Mouse (Mus musculus) adrenal gland, adult 18-20 months (tissue): ENCODE data around the gene Ankrd24. TPM values are rescaled to one million over a fixed set of nuclear protein-coding genes. Genes with fewer than 3 reads are reported as not detected.

Source experiments
- DNase-seq, 2 experiments: peaks; one replicate each; pipeline ENCODE4 v3.0.0; 2021 to 2022; ENCODE audit warnings: low spot score in 2 of 2
- total RNA-seq, 2 experiments: library from RNA; stranded (reverse); gene quantifications; 1 replicate in 1 of 2; 2 replicates in 1 of 2; pipeline ENCODE4 v1.2.3; 2021

Ankrd24 gene
- total RNA-seq, 2 experiments from 2014 or later = 20.6 to 21.6 TPM

DNA sequence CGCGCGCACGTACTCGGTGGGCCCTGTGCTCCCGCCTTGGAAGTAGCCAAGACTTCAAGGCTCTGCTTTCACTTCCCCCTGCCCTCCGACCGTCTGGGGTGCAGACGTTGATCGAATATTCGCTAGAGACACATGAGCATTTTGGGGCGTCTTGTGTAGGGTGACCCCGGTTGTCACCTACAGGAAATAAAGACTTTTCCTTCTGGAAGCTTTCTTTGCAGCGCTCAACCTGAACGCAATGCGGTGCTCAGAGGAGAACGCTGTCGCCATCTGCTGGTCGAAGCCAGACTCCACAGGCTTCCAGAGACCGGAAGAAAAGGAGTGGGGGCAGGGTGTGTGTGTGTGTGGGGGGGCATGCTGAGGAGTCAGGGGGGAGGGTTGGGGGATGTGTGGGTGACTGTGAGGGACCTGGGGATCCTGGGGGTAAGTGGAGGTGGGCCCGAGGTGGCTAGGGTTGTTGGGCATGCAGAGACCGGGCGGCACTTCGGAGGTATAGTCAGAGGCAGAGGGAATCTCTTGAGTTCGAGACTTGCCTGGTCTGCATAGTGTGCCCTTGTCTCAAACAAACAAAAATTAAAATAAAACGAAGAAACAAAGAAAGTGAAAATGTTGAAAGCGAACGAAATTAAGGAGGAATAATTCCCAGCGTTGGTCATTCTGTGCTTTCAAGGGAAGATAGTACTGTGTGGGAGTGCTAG, 23.2 kb upstream of the Ankrd24 start:
- peak; percentile 81 to 84 for DNase-seq

DNA sequence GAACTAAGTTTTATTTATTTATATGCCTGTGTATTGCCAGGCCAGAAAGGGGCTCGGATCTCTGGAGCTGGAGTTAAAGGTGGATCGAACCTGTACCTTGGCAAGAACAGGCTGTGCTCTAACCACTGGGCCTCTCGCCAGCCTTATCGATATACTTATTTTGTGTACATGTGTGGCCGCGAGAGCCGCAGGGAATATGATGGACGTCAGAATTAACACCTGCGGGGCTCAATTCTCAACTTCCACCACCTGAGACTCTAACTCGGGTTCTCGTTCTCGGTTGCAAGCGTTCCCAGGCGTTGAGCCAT, 22.7 kb upstream of the Ankrd24 start:
- DNase-seq = no peak

DNA sequence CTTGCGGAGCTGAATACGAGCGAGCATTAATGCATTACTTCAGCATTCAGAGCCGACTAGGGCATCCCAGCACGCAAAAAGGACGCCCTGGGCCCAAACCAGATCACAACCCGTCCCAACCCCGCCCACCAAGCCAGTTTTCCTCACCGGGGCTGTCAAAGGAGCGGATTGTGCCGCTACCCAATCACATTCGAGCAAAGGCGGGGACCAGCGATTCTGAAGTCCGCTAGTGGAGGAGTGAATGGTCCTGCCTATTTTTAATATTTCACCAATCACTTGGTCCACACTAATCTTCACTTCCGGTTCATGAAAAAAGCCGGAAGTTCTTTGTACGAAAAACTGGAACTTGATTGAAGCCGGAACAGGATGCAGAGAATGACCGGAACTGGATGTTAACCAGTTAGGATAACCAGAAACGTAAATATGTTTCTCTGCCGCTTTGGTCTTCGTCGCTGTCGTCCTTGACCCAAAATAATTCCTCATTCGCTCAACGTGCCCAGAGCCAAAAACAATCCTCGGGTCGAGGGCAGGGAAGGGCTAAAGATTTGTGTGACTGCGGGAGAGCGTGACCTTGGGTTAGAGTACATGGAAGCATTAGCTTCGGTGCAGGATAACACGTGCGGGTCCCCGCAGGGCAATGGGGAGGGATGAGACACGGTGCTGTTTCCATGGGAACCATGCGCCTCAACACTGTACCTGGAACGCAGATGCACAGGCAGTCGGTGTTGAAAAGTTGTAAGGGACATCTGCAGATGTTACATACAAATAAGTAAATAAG, 22.2 kb upstream of the Ankrd24 start, which contains the start of gene BC025920:
TSS of gene BC025920 (plus strand) at position 297 of the 778 bp plus-strand sequence.
- peak; percentile 80 to 82 for DNase-seq

DNA sequence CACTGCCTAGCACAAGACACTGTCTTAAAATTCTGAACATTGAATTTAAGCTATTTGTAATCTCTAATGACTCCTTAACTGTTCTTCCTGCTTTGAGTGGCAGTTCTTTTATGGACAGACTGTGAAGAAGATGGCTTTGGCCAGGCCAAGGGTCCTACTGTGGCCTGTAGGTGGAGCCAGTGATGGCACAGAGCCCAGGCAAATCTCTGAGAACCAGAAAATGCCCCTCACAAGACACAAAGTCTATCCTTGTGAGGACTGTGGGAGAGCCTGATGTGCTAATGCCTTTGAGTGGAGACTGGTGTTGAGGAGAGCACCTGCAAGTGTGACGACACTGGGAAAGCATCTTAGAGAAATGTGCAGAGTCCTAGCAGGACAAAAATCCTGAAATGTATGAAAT, 20.0 kb upstream of the Ankrd24 start:
- no peak for DNase-seq

DNA sequence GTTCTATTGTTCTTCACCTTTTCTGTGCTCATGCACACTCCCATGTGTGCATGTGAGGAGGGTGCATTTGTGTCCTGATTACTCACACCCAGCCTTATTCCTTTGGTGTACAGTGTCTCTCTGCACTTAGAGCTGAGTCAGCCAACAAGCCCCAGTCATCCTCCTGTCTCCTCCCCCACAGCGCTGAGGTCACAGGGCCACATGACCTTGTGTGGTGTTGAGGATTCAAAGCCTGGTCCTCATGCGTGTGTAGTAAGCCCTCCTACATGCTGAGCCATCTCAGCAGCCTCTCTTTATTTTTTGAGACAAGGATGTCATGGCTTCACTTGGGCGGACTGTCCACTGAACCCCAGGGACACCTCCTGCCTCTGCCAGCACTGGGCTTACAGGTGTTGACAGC, 15.6 kb upstream of the Ankrd24 start:
- DNase-seq = no peak

DNA sequence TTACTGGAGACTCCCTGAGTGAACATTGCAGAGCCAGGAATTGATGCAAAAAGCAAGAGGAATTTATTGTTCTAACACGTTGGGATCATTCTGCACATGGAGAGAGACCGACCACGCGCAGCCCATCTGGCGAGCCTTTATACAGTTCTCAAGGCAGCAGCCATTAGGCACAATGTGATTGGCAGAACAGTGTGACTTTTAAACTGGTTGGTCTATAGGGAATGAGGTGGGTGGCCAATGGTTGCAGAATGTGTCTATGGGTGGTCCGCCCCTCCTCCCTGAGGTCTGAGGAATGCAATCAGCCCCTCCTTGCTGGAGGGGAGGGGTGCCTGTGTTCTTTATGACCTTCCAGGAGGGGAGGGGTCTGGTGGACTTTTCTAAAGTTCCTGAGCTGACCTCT, 12.9 kb upstream of the Ankrd24 start:
- no peak for DNase-seq

DNA sequence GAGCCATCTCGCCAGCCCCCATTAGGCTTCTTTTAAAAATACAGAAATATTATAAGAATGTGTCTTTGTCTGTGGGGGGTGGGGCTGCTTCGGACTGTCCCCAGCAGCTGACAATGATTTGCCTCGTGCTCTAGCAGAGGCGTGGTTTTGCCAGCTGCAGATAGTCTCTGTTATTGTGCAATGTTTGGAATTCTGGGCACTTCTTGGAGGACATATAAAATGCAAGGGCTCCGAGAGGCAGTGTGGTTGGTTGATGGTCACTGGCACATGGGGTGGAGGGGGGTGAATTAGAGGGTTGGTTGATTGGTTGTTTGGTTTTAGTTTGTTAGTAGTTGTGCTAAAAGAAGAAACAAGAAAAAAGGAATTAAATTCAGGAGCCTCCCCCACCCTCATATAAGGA, 8.4 kb upstream of the Ankrd24 start:
- DNase-seq = no peak

DNA sequence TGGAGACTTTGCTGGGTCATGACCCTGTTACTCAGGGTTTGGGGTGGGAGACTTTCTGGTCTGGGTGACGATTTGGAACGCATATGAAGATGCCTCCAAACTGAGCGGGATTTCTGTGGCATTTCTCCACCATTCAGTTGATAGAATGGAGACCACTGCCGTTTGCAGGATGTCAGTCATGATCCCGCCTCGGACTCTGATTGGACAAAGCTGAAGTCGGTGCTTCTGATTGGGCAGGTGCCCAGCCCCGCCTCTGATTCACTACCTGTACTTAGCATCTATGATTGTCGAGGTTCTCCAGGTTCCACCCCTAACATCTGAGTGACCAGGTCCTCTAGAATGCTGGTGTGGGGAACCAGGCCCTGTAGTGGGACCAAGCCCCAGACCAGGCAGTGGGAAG, 7.6 kb upstream of the Ankrd24 start:
- DNase-seq = no peak

DNA sequence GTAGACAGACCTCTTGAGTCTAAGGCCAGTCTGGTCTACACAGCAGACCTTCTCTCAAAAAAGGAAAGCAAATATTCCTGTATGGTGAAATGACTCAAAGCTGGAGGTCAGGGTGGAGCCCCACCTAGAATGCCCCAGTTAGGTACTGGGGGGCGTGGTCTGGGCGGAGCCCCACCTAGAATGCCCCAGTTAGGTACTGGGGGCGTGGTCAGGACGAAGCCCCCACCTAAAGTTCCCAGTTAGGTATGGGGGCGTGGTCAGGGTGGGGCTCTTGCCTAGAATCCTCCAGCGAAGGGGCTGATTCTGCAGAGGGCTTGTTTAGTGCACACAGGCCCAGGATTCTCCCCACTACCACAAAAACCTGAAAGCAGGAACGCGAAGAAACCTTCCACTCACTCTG, 4.9 kb upstream of the Ankrd24 start:
- DNase-seq = no peak

DNA sequence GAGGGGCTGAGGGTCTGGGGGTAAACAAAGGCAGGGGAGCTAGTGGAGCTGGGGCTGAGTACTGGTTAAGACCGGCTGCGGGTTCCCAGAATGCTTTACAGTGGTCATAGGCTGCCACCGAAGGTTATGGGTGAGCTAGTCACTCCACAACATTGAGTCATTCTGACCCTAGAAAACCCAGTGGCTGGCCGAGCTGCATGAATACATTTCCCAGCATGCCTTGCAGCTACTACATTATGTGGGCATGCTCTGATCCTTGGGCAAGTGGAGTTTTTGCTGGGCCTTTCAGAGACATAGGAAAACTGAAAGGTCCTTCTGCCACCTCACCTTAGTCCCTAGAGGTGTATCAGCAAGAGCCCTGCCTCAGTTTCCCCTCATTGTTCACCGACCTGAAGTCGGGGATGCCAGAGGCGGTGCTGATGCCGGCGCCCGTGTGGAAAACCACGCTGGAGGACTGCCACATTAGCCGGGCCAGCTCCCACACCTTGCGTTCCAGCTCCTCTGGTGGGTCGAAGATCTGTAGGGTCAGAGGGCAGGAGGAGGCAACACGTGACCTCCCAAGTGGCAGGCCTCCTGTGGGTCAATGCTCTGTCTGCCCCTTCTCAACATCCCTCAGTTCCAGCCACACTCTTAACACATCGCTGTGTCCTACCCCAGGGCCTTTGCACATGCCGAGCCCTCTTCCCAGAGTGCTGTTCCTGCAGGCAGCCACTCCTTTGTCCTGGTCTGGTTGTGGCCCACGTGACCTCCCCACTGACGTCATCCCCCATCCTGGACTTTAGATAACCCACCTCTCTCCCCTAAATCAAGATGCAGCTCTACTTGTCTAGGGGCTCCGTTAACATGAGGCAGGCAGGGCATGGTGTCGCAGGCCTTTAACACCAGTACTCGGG, 2.0 kb upstream of the Ankrd24 start:
- DNase-seq = no peak

DNA sequence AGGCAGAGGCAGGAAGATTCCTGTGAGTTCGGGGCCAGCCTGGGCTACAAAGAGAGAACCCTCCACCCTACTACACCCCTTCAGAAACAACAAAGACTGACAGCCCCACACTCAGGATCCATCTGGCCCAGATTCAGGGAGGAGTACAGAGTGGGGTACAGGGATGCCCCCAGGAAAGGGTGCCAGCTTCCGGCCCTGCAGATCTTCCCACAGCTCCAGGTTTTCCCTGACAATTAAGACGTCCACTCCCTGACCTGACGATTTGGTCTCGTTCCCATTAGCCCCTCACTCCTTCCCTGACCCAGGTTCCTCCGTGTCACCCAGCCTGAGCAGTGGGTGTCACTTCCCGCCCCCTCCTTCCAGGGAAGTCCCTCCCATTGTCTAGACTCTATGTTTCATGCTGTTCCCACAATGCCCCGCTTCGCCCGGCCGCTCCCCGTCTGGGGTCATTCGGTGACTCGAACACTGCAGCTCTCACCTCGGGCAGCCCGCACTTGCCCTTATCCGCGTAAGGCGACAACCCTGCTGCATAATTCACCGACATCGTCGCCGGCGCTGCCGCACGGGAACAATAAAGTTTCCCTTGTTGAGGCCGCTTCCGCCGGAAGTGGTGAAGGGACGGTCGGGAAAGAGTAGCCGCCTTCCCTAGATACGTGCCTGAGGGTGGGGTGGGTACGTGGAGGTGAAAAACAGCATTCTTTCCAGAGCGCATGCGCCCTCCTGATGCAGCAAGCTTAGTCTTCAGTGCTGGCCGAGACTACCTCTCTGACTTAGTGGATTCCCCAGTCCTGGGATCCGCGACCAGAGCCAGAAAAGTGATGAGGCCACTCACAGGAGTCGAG, 1.1 kb upstream of the Ankrd24 start, which contains the start of gene Sirt6:
TSS of gene Sirt6 (minus strand) at position 804 of the 842 bp plus-strand sequence.
- DNase-seq = peak; percentile 84 to 87

DNA sequence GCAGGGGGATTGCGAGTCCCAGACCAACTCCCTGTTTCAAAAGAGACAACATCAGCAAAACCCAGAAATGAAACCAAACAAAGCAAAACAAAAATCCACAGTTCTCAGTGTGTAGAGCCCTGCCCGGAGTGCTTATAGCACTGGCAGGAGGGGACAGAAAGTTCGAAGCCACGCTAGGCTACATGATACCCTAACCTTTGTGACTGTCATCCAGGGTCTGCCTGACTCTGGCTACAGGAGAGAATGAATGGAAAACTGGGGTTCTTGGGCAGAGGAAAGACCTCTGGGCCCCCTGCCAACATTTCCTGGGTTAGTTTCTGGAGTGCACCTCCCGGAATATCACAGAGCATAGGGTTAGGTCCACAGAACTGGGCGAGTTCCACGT, 512 bp upstream of the Ankrd24 start:
- peak in 1 of 2 experiments; percentile 26 for DNase-seq

DNA sequence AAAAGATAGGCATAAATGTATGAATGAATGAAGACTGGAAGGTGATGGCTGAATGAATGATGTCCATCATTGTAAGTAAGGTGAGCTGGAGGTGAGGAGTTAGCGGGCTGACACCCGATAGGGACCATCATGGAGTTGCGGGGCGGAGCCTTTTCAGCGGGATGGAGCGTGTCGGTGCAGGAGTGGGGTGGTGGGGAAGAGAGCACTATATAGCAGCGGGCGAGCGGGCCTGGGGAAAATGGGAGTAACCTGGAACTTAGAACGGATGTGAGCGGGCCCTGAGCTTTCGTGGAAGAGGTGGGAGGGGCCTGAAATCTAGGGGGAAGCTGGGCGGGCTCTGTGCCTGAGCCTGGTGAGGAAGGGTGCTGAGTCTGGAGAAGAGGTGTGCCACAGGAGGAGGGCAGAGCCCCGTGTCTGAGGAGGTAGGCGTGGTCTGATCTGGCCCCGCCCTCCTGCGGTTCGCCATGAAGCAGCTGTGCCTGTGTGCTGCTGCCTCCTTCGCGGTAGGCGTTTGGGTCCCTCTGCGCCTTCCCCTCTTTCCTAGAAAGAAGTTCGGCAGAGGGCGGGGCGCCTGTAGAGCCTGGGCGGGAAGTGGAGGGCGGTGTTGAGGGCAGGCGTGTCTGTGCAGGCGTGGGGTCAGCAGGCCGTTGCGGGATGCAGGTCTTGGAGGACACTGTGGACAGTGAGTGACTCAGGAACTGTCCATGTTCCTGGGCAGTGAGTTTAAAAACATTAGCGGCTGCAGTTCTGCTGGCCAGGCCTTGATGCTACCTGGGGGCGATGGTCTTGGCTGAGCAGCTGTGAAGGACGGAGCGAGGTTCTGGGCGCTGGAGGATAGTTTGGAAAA, 5.1 kb downstream of the Ankrd24 start:
- DNase-seq = peak; percentile 74 to 81

DNA sequence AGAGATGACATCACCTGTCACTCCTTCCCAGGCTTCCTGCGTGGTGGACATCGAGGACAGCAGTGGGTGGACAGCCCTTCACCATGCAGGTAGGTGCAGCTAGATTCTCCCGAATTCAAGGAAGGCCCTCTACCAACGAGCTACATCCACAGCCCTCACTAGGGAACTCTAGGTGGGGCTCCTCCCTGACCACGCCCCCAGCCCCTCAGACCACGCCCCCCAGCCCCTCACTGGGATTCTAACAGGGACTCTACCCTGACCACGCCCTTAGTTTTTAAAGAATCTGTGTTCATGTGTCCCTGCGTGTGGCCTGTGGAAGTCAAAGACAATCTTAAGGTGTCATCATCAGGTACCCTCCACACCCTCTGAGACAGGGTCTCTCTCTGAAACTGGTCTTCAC, 8.0 kb downstream of the Ankrd24 start:
- no peak for DNase-seq

DNA sequence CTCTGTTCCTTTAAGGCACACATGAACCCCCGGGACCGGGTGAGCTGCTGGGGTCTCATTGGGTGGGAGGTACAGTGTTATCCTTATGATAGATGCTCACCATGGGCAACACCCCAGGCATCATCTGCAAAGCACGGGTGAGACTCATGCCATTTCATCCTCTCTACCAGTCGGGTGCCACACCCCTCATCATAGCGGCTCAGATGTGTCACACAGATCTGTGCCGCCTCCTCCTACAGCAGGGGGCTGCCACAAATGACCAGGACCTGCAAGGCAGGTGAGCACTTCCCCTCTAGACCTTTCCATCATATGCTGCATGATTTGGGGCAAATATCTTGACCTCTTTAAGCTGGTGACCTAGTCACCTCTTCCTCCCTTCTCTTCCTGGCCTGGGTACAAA, 9.8 kb downstream of the Ankrd24 start:
- DNase-seq = no peak

DNA sequence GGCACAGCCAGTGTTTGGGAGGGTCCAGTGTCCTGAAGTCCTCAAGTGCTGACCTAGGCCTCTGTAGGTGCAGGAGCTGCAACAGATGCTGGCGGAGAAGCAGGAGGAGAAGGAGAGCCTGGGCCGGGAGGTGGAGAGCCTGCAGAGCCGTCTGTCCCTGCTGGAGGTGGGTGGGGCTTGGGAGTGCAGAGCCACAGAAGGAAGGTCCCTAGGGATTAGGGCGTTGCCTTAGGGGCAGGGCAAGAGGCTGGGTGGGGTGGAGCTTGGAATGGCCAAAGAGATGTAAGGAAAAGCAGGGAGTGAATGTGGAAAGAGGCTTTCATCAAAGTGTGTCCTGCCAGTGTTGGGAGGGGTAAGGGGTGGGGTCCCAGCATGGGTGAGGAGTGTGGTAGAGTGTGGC, 12.5 kb downstream of the Ankrd24 start:
- peak in 1 of 2 experiments; percentile 16 for DNase-seq

DNA sequence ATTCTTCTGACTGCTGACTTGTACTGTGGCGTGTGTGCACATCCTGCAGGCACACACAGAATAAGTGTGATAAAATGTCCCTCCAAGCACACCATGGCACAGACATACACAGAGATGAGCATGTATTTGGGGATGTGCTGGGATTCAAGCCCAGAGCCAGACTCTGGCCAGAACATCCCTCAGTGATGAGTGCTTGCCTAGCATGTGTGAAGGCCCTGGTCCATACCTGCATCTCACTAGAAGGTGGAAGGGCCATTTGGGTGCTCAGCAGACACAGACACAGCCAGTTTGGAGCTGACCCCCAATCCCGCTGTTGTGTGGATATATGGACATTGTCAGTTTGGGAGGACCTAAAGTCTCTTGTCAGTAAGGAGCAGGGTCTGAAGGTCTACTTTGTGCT, 13.2 kb downstream of the Ankrd24 start:
- DNase-seq = no peak

DNA sequence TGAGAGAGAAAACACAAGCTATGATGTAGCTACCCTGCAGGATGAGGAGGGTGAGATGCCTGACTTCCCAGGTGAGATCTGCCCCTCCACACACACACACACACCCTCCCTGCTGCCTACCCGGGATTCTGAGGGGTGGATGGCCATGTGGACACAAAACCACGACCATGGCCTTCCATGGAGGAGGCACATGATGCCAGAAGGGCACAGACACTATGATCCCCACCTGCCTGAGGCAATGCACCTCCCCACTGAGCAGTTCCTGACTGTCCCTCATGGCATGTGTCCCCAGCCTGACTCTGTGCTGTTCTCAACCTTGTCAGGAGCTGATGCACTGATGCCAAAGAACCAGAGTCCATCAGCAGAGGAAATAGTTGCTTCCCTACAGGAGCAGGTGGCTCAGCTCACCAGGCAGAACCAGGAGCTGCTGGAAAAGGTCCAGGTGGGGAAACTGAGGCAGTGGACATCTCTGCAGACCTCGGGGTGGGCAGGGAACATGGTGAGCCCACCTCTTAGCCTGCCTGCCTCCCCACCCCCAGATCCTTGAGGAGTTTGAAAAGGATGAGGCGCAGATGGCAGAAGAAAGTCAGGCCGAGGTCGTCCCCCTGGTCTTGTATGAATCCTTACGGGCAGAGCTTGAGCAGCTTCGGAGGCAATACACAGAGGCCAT, 13.8 kb downstream of the Ankrd24 start:
- DNase-seq = peak in 1 of 2 experiments; percentile 19
